Mouse (Mus musculus) brain, adult 10 weeks (tissue): ENCODE data around the gene Glce. TPM values are rescaled to one million over a fixed set of nuclear protein-coding genes. Genes with fewer than 3 reads are reported as not detected.

Source experiments
- polyA plus RNA-seq: library from polyadenylated mRNA; stranded (reverse); fragments of 350-450 nt; fragmentation: Illumina TruSeq; extraction: RNeasy Lipid Tissue Mini Kit (QIAGEN cat#74804); gene quantifications from one replicate; pipeline ENCODE4 v1.2.3, GENCODE M21; 2015; ENCODE audit warnings: low read depth, low replicate concordance

The Glce gene
- 22.0 TPM for polyA plus RNA-seq

DNA sequence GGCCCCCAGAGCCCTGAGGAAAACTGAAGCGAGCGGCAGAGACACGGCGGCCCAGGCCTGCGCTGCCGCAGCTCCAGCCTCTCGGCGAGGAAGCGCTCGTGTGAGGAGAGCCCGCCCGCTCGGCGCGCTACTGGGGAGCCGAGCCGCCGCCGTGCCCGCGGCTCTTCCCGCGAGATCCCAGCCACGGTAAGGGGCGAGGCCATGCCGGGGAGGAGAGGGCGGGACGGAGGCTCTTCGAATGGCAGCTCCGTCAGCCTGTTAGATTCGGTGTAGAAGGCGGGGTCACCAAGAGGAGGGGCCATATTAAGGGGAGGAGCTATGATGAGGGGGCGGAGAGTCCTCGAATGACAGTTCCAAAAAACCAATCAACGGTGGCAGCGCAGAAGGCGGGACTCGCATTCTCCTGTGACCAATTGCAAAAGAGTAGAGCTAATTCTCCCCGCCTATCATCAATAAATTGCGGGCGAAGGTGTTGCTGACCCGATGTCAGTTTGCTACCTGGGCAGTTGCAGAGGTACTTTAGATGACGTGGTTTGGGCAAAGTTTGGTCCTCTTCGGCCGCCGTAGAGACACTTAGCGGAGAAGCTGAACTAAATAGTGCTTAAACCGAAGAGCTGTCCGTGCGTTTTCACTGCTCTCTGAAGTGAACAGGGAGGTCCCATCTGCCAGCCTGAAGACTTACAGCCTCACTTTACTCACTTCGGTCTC is at the start of gene Glce:
Gene Glce (minus strand): TSS at position 148 of the 708 bp plus-strand sequence.

DNA sequence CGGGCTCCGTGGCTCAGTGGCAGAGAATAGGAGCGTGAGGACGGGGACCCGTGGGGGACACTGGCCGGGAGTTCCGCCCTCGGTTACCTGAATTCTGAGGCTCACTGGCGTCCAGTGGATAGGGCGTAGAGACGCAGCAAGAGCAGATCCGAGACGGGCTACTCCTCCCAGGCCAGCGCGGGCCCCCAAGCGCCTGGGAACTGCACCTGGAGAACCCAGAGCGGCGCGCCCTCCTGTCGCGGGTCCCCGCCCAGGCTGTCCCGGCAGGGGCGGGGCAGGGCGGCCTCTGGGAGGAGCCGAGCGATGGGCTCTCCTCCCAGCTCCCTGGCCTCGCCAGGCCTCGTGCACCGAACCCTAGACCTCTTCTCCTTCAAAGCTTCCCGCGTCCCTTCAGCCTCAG is 95.9 kb downstream of the Glce start, which contains the start of gene Paqr5:
Gene Paqr5 (minus strand): TSS at position 257 of the 400 bp plus-strand sequence.

Other genes starting within 250 kb of the Glce start
- 3,719 TPM for gene Rplp1, start 208.1 kb downstream of the Glce start, polyA plus RNA-seq
- 1.2 TPM for gene Kif23, start 175.9 kb downstream of the Glce start, polyA plus RNA-seq
- gene Paqr5, start 95.8 kb downstream of the Glce start, polyA plus RNA-seq: 2.6 TPM
- not detected for gene Spesp1, start 159.6 kb upstream of the Glce start, polyA plus RNA-seq
- gene Anp32a, start 218.6 kb upstream of the Glce start, polyA plus RNA-seq: 429 TPM